Mouse (Mus musculus) kidney, postnatal 25 days (tissue): ENCODE measurements at regions not wholly inside any gene's neighbourhood (a gene's known extent, or its start where the extent isn't known, plus 50 kb on each side); places are given as distances from the start of the nearest gene placed in this dataset.

Source experiments
- DNase-seq, 2 experiments: peaks; one replicate each; pipeline ENCODE4 v3.0.0; 2021; ENCODE audit warnings: mixed read lengths in 2 of 2

DNA sequence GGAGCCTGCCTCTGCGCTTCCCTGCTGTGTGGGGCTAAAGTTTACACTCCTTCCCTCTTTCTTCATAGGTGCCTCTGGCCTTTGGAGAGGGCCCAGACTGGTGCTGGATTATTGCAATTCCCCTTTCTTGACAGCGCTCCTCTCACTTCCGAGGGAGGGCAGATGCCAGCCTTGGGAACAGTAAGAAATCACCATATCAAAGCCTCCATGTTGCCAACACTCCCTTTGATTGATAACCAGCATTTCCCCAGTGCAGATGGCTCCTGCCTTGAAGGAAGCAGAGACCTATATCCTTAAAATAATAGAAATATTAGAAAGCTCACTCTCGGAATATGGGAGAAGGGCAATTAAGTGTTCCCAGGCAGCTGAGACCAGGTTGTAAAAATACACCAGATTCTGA lies 63.1 kb upstream of the Cep295 start:
- DNase-seq: no peak

DNA sequence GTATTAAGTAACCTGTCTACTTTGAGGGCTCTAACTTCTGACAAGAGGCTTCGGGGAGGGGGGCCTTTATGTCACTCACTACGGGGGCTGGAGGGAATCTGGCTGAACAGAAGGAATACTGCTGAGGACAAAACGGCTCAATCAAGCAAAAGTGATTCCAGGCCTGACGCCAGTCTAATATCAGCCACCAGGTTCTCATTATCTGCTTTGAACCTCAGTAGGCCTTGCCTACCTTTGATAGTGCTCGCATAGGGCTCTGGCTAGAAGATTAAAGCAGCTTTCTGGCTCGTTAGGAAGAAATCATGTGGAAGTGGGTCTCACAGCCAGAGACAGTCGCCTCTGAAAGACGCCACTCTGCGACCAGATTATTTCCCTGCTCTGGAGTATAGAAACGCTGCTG lies 64.3 kb upstream of the Cep295 start:
- no peak for DNase-seq

DNA sequence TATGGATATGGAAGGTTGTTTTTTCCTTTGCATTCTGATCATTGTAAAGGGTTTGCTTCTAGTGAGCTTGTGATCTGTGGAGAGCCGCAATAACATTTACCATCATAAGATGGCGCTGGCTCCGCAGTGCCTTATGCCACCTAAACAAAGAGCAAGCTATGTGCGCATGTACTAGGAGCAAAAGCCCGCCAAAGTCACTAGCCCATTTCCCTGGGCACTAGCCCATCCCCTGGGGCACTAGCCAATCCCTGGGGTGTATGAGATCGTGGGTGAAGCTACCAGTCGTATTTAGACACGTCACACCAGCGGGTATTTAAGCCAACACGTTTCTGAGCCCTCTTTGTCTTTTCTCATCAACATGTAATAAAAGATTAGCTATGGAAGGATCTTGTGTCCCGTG lies 59.0 kb upstream of the Smco4 start:
- peak in 1 of 2 experiments; percentile 32 for DNase-seq

DNA sequence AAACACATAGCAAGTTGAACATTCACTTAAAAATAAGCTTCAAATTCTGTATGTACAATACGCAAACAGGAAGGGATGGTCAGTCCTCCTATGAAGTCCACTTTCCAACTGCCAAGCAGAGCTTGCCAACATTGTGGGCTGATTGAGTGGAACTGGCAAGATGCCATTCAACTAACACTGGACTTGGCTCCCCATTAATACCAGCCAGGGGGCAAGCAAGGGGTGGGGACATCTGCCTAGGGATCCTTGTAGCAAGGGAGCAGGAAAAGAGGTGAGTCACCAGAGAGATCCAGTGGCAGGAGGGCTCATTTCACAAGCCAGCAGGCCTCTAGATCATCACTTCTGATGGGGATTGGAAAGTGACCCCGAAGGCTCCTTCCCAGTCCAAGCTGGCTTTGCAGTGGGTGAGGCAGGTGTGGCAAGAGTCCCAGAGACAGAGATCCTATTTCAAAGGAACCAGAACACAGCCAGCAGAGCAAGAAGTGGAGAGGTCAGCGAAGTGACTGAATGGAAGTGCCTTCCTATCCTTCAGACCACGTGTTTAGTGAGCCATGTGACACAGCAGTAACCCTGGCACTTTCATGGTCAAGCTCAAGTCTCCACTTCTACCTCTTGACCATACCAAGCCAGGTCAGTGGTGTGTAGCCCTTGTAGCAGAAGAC lies 53.8 kb upstream of the Smco4 start:
- peak; percentile 53 to 75 for DNase-seq

DNA sequence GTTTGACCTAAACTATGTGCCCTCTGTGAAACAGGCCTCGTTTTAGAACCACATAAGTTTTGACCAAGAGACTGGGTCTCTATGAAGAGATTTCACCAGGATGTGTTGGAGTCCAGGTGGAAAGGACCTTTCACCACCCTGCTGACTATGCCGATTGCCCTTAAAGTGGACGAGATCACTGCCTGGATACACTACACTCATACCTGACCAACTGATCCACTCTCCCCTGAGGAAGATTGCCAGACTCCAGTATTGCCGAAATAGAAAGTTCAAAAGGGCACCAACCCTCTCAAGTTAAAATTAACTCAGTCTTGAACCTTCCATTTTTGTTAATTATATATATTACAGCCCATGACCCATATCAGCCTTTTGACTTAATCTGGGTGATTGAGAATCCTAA lies 51.1 kb upstream of the Smco4 start:
- DNase-seq: peak in 1 of 2 experiments; percentile 3
